8 mouse cellular contexts compared by ENCODE assay signal in genomic region chr15:78834233-78835005, GRCm38 (mm10). TPM values are rescaled to one million over a fixed set of nuclear protein-coding genes. Genes with fewer than 3 reads are reported as not detected.
A peak's percentile ranks its signal among the peaks of the same experiment; 100 is the strongest.
DNase-seq lines count a peak whose midpoint lies in the region; ATAC-seq lines count a peak whose summit lies in the region.

No protein-coding gene starts in this region.

- no peak overlapping the region for H3K9ac ChIP-seq in heart, embryonic 15.5 days
- H3K9ac ChIP-seq in neural tube, embryonic 15.5 days (replicated peaks), result no peak overlapping the region

- H3K4me3 ChIP-seq in heart, embryonic 15.5 days, result no peak overlapping the region
- H3K4me3 ChIP-seq in neural tube, embryonic 15.5 days (replicated peaks), result no peak overlapping the region

- H3K27ac ChIP-seq in heart, embryonic 15.5 days, result peak overlapping the region; percentile 85
- H3K27ac ChIP-seq in neural tube, embryonic 15.5 days (replicated peaks), result peak overlapping the region; percentile 77

- WGBS in heart, embryonic 15.5 days, result 25% methylated on average over 10 of the region's 10 CpGs
- WGBS in neural tube, embryonic 15.5 days, result 40% methylated on average over 10 of the region's 10 CpGs

- no peaks in the 10 kb centered on the region for H3K9me3 ChIP-seq in heart, embryonic 15.5 days (replicated peaks)
- no peaks in the 10 kb centered on the region for H3K9me3 ChIP-seq in neural tube, embryonic 15.5 days (replicated peaks)

- DNase-seq in kidney, adult 11 months, result peak; percentile 49
- DNase-seq in kidney, adult 8-10 months, result no peak
- peak; percentile 69 to 82 for DNase-seq in kidney, postnatal 4 days
- DNase-seq in urinary bladder, postnatal 4 days (ENCODE audit: low spot score in 2 of 2), result no peak
- DNase-seq in T-cell, adult 2 months (ENCODE audit: low spot score), result no peak

- no peaks in the 10 kb centered on the region for H3K36me3 ChIP-seq in heart, embryonic 15.5 days
- H3K36me3 ChIP-seq in neural tube, embryonic 15.5 days, result no peaks in the 10 kb centered on the region

- H3K4me1 ChIP-seq in heart, embryonic 15.5 days (replicated peaks), result peaks cover 57% of the 10 kb centered on the region
- H3K4me1 ChIP-seq in neural tube, embryonic 15.5 days, result peaks cover 39% of the 10 kb centered on the region

- no peaks in the 10 kb centered on the region for H3K27me3 ChIP-seq in heart, embryonic 15.5 days
- no peaks in the 10 kb centered on the region for H3K27me3 ChIP-seq in neural tube, embryonic 15.5 days (replicated peaks)

- H3K4me2 ChIP-seq in heart, embryonic 15.5 days, result no peak overlapping the region
- no peak overlapping the region for H3K4me2 ChIP-seq in neural tube, embryonic 15.5 days

- no peak for ATAC-seq in heart, embryonic 15.5 days (replicated peaks; ENCODE audit: insufficient number of reproducible peaks, insufficient read depth, low FRiP score, low read depth)
- ATAC-seq in neural tube, embryonic 15.5 days (ENCODE audit: low FRiP score), result no peak
- ATAC-seq in erythroid progenitor cell, adult 5-6 weeks (replicated peaks; ENCODE audit: low FRiP score, poor library complexity, severe bottlenecking), result no peak

RNA-seq across cellular contexts. Expression of gene Cdc42ep1, which starts 8.0 kb away (rescaled TPM):
- 32.0 and 40.4 TPM in 2 replicates for polyA plus RNA-seq in heart, embryonic 15.5 days (2015; fragmentation: Nextera tagmentation; extraction: Ambion mirVana)
- 12.0 and 16.2 TPM in 2 replicates for polyA plus RNA-seq in neural tube, embryonic 15.5 days (2015; fragmentation: Nextera tagmentation; extraction: Ambion mirVana)
- not detected in 2 replicates for total RNA-seq in erythroid progenitor cell, adult 5-6 weeks (2015; ENCODE audit: low replicate concordance)
- not detected in 2 replicates for total RNA-seq in erythroid progenitor cell, adult 5-6 weeks (2017; ENCODE audit: low replicate concordance)

RNA-seq across cellular contexts. Expression of gene Lgals2, which starts 20.9 kb away (rescaled TPM):
- 0.43 and 0.45 TPM in 2 replicates for polyA plus RNA-seq in heart, embryonic 15.5 days (2015; fragmentation: Nextera tagmentation; extraction: Ambion mirVana)
- polyA plus RNA-seq in neural tube, embryonic 15.5 days (2015; fragmentation: Nextera tagmentation; extraction: Ambion mirVana), result 26.1 TPM in 1 of 2 replicates, not detected in the other
- total RNA-seq in erythroid progenitor cell, adult 5-6 weeks (2015; ENCODE audit: low replicate concordance), result not detected in 2 replicates
- not detected in 2 replicates for total RNA-seq in erythroid progenitor cell, adult 5-6 weeks (2017; ENCODE audit: low replicate concordance)

RNA-seq across cellular contexts. Expression of gene Card10, which starts 31.6 kb away (rescaled TPM):
- 5.7 and 7.6 TPM in 2 replicates for polyA plus RNA-seq in heart, embryonic 15.5 days (2015; fragmentation: Nextera tagmentation; extraction: Ambion mirVana)
- 1.9 and 3.7 TPM in 2 replicates for polyA plus RNA-seq in neural tube, embryonic 15.5 days (2015; fragmentation: Nextera tagmentation; extraction: Ambion mirVana)
- 0.42 and 0.72 TPM in 2 replicates for total RNA-seq in erythroid progenitor cell, adult 5-6 weeks (2015; ENCODE audit: low replicate concordance)
- not detected in 2 replicates for total RNA-seq in erythroid progenitor cell, adult 5-6 weeks (2017; ENCODE audit: low replicate concordance)

RNA-seq across cellular contexts. Expression of gene Gga1, which starts 42.6 kb away (rescaled TPM):
- 39.7 and 48.4 TPM in 2 replicates for polyA plus RNA-seq in heart, embryonic 15.5 days (2015; fragmentation: Nextera tagmentation; extraction: Ambion mirVana)
- 42.6 and 44.1 TPM in 2 replicates for polyA plus RNA-seq in neural tube, embryonic 15.5 days (2015; fragmentation: Nextera tagmentation; extraction: Ambion mirVana)
- 22.0 and 25.2 TPM in 2 replicates for total RNA-seq in erythroid progenitor cell, adult 5-6 weeks (2015; ENCODE audit: low replicate concordance)
- 3.5 and 6.0 TPM in 2 replicates for total RNA-seq in erythroid progenitor cell, adult 5-6 weeks (2017; ENCODE audit: low replicate concordance)

Comparison
In these comparisons a context has a peak if more than half of its experiments do, and no peak if none do; other contexts are left out.
1. DNase-seq: peak in kidney, adult 11 months (single experiment) and kidney, postnatal 4 days (2 of 2); none in kidney, adult 8-10 months (0 of 2), urinary bladder, postnatal 4 days (0 of 2) and T-cell, adult 2 months (single experiment).